Mouse (Mus musculus) thymus, adult 2 months (tissue): ENCODE data around the gene Il9r. TPM values are rescaled to one million over a fixed set of nuclear protein-coding genes. Genes with fewer than 3 reads are reported as not detected.

Source experiments
- DNase-seq: peaks from one replicate; pipeline ENCODE4 v3.0.0; 2021
- H3K27ac ChIP-seq: fragments of 200-500 bp; 2 replicates; pipeline ENCODE4 v1.5.1; 2012; ENCODE audit warnings: low read length, control low read depth; ENCODE audit not compliant: control insufficient read depth, insufficient read depth
- H3K27me3 ChIP-seq: fragments of 200-500 bp; 2 replicates; pipeline ENCODE4 v1.6.1; 2012; ENCODE audit warnings: mild to moderate bottlenecking, low read length, moderate library complexity, mixed read lengths; ENCODE audit not compliant: control insufficient read depth, insufficient read depth
- H3K36me3 ChIP-seq: fragments of 200-500 bp; 2 replicates; pipeline ENCODE4 v1.6.1; 2012; ENCODE audit warnings: mild to moderate bottlenecking, low read length, moderate library complexity; ENCODE audit not compliant: control insufficient read depth, insufficient read depth
- H3K4me1 ChIP-seq: fragments of 200-500 bp; replicated peaks from 2 replicates; pipeline ENCODE4 v1.6.1; 2012; ENCODE audit warnings: low read length; ENCODE audit not compliant: control insufficient read depth, insufficient read depth
- H3K4me3 ChIP-seq: fragments of 200-500 bp; 2 replicates; pipeline ENCODE4 v1.5.1; 2012; ENCODE audit warnings: mild to moderate bottlenecking, low read length, control low read depth, moderate library complexity; ENCODE audit not compliant: control insufficient read depth, insufficient read depth
- CTCF ChIP-seq: fragments of 200-500 bp; IDR thresholded peaks from 2 replicates; pipeline ENCODE4 v1.5.1; 2012; ENCODE audit warnings: mild to moderate bottlenecking, control low read depth, low read length, moderate library complexity, borderline replicate concordance; ENCODE audit not compliant: control insufficient read depth, poor library complexity, insufficient read depth; ENCODE audit errors: extremely low read depth
- POLR2A ChIP-seq: fragments of 200-500 bp; IDR thresholded peaks from 2 replicates; pipeline ENCODE4 v1.6.1; 2012; ENCODE audit warnings: mild to moderate bottlenecking, low read length, control low read depth, moderate library complexity; ENCODE audit not compliant: control insufficient read depth, poor library complexity, insufficient read depth; ENCODE audit errors: extremely low read depth
- WGBS: fragments of 180-500 bp; shearing (Covaris S2); methylation state at CpG from one replicate; pipeline ENCODE4 v1.1.7; 2018; 5-methylcytosine and 5-hydroxymethylcytosine counted together
- polyA plus RNA-seq: library from polyadenylated mRNA; depleted of rRNA; stranded (reverse); fragments of >200 nt; gene quantifications from 2 replicates; pipeline ENCODE4 v1.2.3, GENCODE M21; 2012

The Il9r gene
- polyA plus RNA-seq, 1 experiment = 16.4 TPM

- Histone ChIP-seq H3K4me1 (no peaks in the 10 kb centered on the region), H3K4me3 (no peak overlapping the region), H3K27me3 (no peaks in the 10 kb centered on the region), H3K36me3 (no peaks in the 10 kb centered on the region), H3K27ac (no peak overlapping the region)
- 91% methylated on average over 5 of the region's 5 CpGs for WGBS
- TF ChIP-seq CTCF (no peak), POLR2A (no peak)
- DNase-seq = no peak
Observed at GRCm38 (mm10) chr11:32189434-32189833, 10.6 kb downstream of the Il9r start.

- TF ChIP-seq CTCF (no peak), POLR2A (no peak)
- H3K36me3 ChIP-seq = no peaks in the 10 kb centered on the region
- no peaks in the 10 kb centered on the region for H3K27me3 ChIP-seq
- no peak overlapping the region for H3K4me3 ChIP-seq
- 97% methylated on average over 12 of the region's 12 CpGs for WGBS
- H3K4me1 ChIP-seq = no peaks in the 10 kb centered on the region
- DNase-seq = no peak
- H3K27ac ChIP-seq = no peak overlapping the region
Observed at GRCm38 (mm10) chr11:32188881-32189280, 11.2 kb downstream of the Il9r start.

- no peak overlapping the region for H3K4me3 ChIP-seq
- DNase-seq = no peak
- H3K27me3 ChIP-seq = no peaks in the 10 kb centered on the region
- WGBS = 99% methylated on average over 4 of the region's 4 CpGs
- TF ChIP-seq CTCF = no peak
- no peak for TF ChIP-seq POLR2A
- H3K36me3 ChIP-seq = no peaks in the 10 kb centered on the region
- H3K4me1 ChIP-seq = no peaks in the 10 kb centered on the region
- no peak overlapping the region for H3K27ac ChIP-seq
Observed at GRCm38 (mm10) chr11:32187256-32187655, 12.8 kb downstream of the Il9r start.

- TF ChIP-seq CTCF (no peak), POLR2A (no peak)
- no peaks in the 10 kb centered on the region for H3K27me3 ChIP-seq
- WGBS = 91% methylated on average over 3 of the region's 3 CpGs
- H3K27ac ChIP-seq = no peak overlapping the region
- no peak overlapping the region for H3K4me3 ChIP-seq
- H3K36me3 ChIP-seq = no peaks in the 10 kb centered on the region
- DNase-seq = no peak
- H3K4me1 ChIP-seq = no peaks in the 10 kb centered on the region
Observed at GRCm38 (mm10) chr11:32186031-32186430, 14.0 kb downstream of the Il9r start.

GRCm38 (mm10) chr11:32184469-32184868, 15.6 kb downstream of the Il9r start:
- 95% methylated on average over 8 of the region's 8 CpGs for WGBS
- Histone ChIP-seq H3K4me3 (no peak overlapping the region), H3K27ac (no peak overlapping the region), H3K27me3 (no peaks in the 10 kb centered on the region), H3K4me1 (no peaks in the 10 kb centered on the region), H3K36me3 (no peaks in the 10 kb centered on the region)
- DNase-seq = no peak
- no peak for TF ChIP-seq POLR2A
- TF ChIP-seq CTCF = no peak

GRCm38 (mm10) chr11:32181973-32182868, 17.9 kb downstream of the Il9r start:
- DNase-seq = peak; percentile 78
- Histone ChIP-seq H3K4me1 (no peaks in the 10 kb centered on the region), H3K27me3 (no peaks in the 10 kb centered on the region), H3K4me3 (no peak overlapping the region), H3K27ac (no peak overlapping the region), H3K36me3 (no peaks in the 10 kb centered on the region)
- TF ChIP-seq POLR2A (no peak), CTCF (peak; percentile 53; the same call in 1 of the 2 replicates)
- 46% methylated on average over 25 of the region's 25 CpGs for WGBS
